23 mouse cellular contexts compared by ENCODE assay signal in genomic region chr6:66994981-66995380, GRCm38 (mm10). TPM values are rescaled to one million over a fixed set of nuclear protein-coding genes. Genes with fewer than 3 reads are reported as not detected.
DNase-seq lines count a peak whose midpoint lies in the region; ATAC-seq lines count a peak whose summit lies in the region.
"Had no signal": no experiment of that assay in that cellular context is flagged by ENCODE, and none has a peak within 500 bp of the region (broad histone marks: within the 10 kb centered on the region; RNA-seq: fewer than 3 reads in every experiment).

No protein-coding gene starts in this region.

- H3K36me3 ChIP-seq in heart, embryonic 12.5 days: no peaks in the 10 kb centered on the region
- H3K36me3 ChIP-seq: G1E had no signal

- H3K4me1 ChIP-seq in heart, embryonic 12.5 days (replicated peaks): peaks cover 15% of the 10 kb centered on the region

- H3K27me3 ChIP-seq in heart, embryonic 12.5 days (replicated peaks): no peaks in the 10 kb centered on the region
- H3K27me3 ChIP-seq: CH12.LX, Patski had no signal

- H3K4me2 ChIP-seq in heart, embryonic 12.5 days: no peak overlapping the region

- no peak for ATAC-seq in heart, embryonic 12.5 days (ENCODE audit: insufficient number of reproducible peaks, low FRiP score)
- ATAC-seq: activated CD4-positive, CD25-positive, alpha-beta regulatory T cell, adult 4 months; CD4-positive, CD25-positive, alpha-beta regulatory T cell, adult 4 months; Patski had no signal

- no peaks in the 10 kb centered on the region for H3K9me3 ChIP-seq in heart, embryonic 12.5 days (replicated peaks)
- H3K9me3 ChIP-seq: G1E had no signal

- peak; percentile 30 for DNase-seq in heart, adult 11 months
- DNase-seq in R1 (ENCODE audit: low read depth, low spot score) (peak; percentile 70), ZHBTc4 (ENCODE audit: low read depth, low spot score) (peak; percentile 59)
- no peak for DNase-seq in kidney, postnatal 36 days
- no peak for DNase-seq in ovary, postnatal 14 days (ENCODE audit: low spot score)
- DNase-seq: adrenal gland, adult 2 months; adrenal gland, adult 8-10 months; adrenal gland, postnatal 10 days; adrenal gland, postnatal 14 days; adrenal gland, postnatal 25 days; adrenal gland, postnatal 36 days; B cell, adult 2 months; cerebellum, adult 11 months; cerebellum, adult 11-12 months; cerebellum, adult 18-20 months; cerebellum, adult 2 months; cerebellum, adult 8-10 months had no signal

- no peak overlapping the region for H3K27ac ChIP-seq in heart, embryonic 12.5 days (ENCODE audit: poor library complexity, severe bottlenecking)

- H3K4me3 ChIP-seq in heart, embryonic 12.5 days: no peak overlapping the region

- no peak overlapping the region for H3K9ac ChIP-seq in heart, embryonic 12.5 days

- WGBS in heart, embryonic 12.5 days: 89% methylated on average over 8 of the region's 8 CpGs

RNA-seq across cellular contexts. Expression of gene Gadd45a, which starts 42.3 kb away (rescaled TPM):
- polyA plus RNA-seq in heart, embryonic 12.5 days (2016; fragmentation: Nextera tagmentation; extraction: Ambion mirVana): 11.9 and 12.7 TPM in 2 replicates

Comparison
In these comparisons a context has a peak if more than half of its experiments do, and no peak if none do; other contexts are left out.
1. DNase-seq: peak in heart, adult 11 months (single experiment), R1 (single experiment) and ZHBTc4 (single experiment); none in kidney, postnatal 36 days (0 of 2) and ovary, postnatal 14 days (single experiment).